Mouse (Mus musculus) CH12.LX (cell line): ENCODE results near the gene Tnfaip2. TPM values are rescaled to one million over a fixed set of nuclear protein-coding genes. Genes with fewer than 3 reads are reported as not detected.
A peak's percentile ranks its signal among the peaks of the same experiment; 100 is the strongest.

Source experiments
- DNase-seq: peaks from one replicate; pipeline ENCODE4 v3.0.0-alpha.2; 2013; ENCODE audit errors: extremely low read depth
- H3K27ac ChIP-seq: 2 replicates; pipeline ENCODE4 v1.5.1; 2012; ENCODE audit warnings: low read depth, mild to moderate bottlenecking, control low read depth, moderate library complexity; ENCODE audit not compliant: insufficient read depth
- H3K27me3 ChIP-seq: replicated peaks from 2 replicates; pipeline ENCODE3; 2012; ENCODE audit warnings: inconsistent platforms
- H3K36me3 ChIP-seq, 2 experiments: replicated peaks in 1 of 2; 2 replicates each; pipeline versions ENCODE3 to v1.6.1; 2012; ENCODE audit warnings: inconsistent platforms in 1 of 2, low read length in 1 of 2, mild to moderate bottlenecking in 1 of 2, mixed read lengths in 1 of 2, moderate library complexity in 1 of 2; ENCODE audit not compliant: control insufficient read depth in 1 of 2, insufficient read depth in 1 of 2
- H3K4me1 ChIP-seq, 2 experiments: 2 replicates each; pipeline ENCODE4 v1.6.1; 2012; ENCODE audit warnings: inconsistent platforms in 1 of 2, moderate library complexity in 1 of 2; ENCODE audit not compliant: insufficient read depth in 2 of 2, control insufficient read depth in 1 of 2
- H3K4me2 ChIP-seq: 2 replicates; pipeline ENCODE4 v1.6.1; 2012; ENCODE audit warnings: low read depth, mild to moderate bottlenecking, control low read depth; ENCODE audit not compliant: poor library complexity, insufficient read depth, severe bottlenecking
- H3K4me3 ChIP-seq, 3 experiments: fragments of 150-350 bp in 1 of 3; sonication (generic) in 1 of 3; replicated peaks in 1 of 3; 2 replicates each; pipeline versions ENCODE3 to v1.5.1; 2011 to 2012; ENCODE audit warnings: low read depth in 2 of 3, low read length in 2 of 3, mild to moderate bottlenecking in 2 of 3, moderate library complexity in 2 of 3, control low read depth in 1 of 3, improper control_type of control experiment in 1 of 3, inconsistent platforms in 1 of 3, mixed read lengths in 1 of 3; ENCODE audit not compliant: poor library complexity in 1 of 3
- H3K79me2 ChIP-seq: replicated peaks from 2 replicates; pipeline ENCODE4 v1.6.1; 2012; ENCODE audit warnings: mild to moderate bottlenecking, moderate library complexity; ENCODE audit not compliant: control insufficient read depth, poor library complexity, insufficient read depth, severe bottlenecking; ENCODE audit errors: extremely low read depth
- H3K9ac ChIP-seq: 2 replicates; pipeline ENCODE4 v1.6.1; 2012; ENCODE audit warnings: low read depth, mild to moderate bottlenecking, control low read depth, moderate library complexity; ENCODE audit not compliant: insufficient read depth
- H3K9me3 ChIP-seq: replicated peaks from 2 replicates; pipeline ENCODE3; 2012; ENCODE audit warnings: low read length, inconsistent platforms, mixed read lengths
- BHLHE40 ChIP-seq: IDR thresholded peaks from 2 replicates; pipeline ENCODE4 v1.6.1; 2011; ENCODE audit warnings: mild to moderate bottlenecking, low read depth, low read length, improper control_type of control experiment
- CTCF ChIP-seq, 2 experiments: IDR thresholded peaks in 1 of 2; conservative IDR thresholded peaks in 1 of 2; 2 replicates each; pipeline ENCODE4 v1.5.1; 2011 to 2012; ENCODE audit warnings: low read depth in 2 of 2, low read length in 2 of 2, improper control_type of control experiment in 1 of 2, inconsistent platforms in 1 of 2, mild to moderate bottlenecking in 1 of 2, moderate library complexity in 1 of 2
- ELF1 ChIP-seq: IDR thresholded peaks from 2 replicates; pipeline ENCODE4 v1.6.1; 2014; ENCODE audit warnings: low read depth, mild to moderate bottlenecking, inconsistent platforms, low read length, improper control_type of control experiment
- EP300 ChIP-seq: IDR thresholded peaks from 2 replicates; pipeline ENCODE4 v1.6.1; 2011; ENCODE audit warnings: low read length, improper control_type of control experiment
- GABPA ChIP-seq: IDR thresholded peaks from 2 replicates; pipeline ENCODE4 v1.6.1; 2012; ENCODE audit warnings: low read depth, low read length, improper control_type of control experiment, inconsistent platforms; ENCODE audit not compliant: insufficient replicate concordance
- IRF4 ChIP-seq: IDR thresholded peaks from 2 replicates; pipeline ENCODE4 v1.6.1; 2014; ENCODE audit warnings: low read depth, mild to moderate bottlenecking, inconsistent platforms, low read length, improper control_type of control experiment
- JUND ChIP-seq: conservative IDR thresholded peaks from 2 replicates; pipeline ENCODE4 v1.6.1; 2011; ENCODE audit warnings: low read depth, low read length, improper control_type of control experiment
- KAT2A ChIP-seq: IDR thresholded peaks from 2 replicates; pipeline ENCODE4 v1.6.1; 2012; ENCODE audit warnings: low read length, improper control_type of control experiment, inconsistent platforms; ENCODE audit not compliant: insufficient replicate concordance
- MAFK ChIP-seq: IDR thresholded peaks from 2 replicates; pipeline ENCODE4 v1.6.1; 2011; ENCODE audit warnings: low read length, improper control_type of control experiment; ENCODE audit not compliant: insufficient replicate concordance
- MEF2A ChIP-seq: IDR thresholded peaks from 2 replicates; pipeline ENCODE4 v1.6.1; 2014; ENCODE audit warnings: low read depth, mild to moderate bottlenecking, inconsistent platforms, low read length, improper control_type of control experiment, borderline replicate concordance
- MXI1 ChIP-seq: IDR thresholded peaks from 2 replicates; pipeline ENCODE4 v1.6.1; 2011; ENCODE audit warnings: mild to moderate bottlenecking, low read depth, low read length, improper control_type of control experiment
- POLR2A ChIP-seq: IDR thresholded peaks from 2 replicates; pipeline ENCODE4 v1.6.1; 2011; ENCODE audit warnings: low read depth, mild to moderate bottlenecking, improper control_type of control experiment, low read length
- RAD21 ChIP-seq: IDR thresholded peaks from 2 replicates; pipeline ENCODE4 v1.6.1; 2011; ENCODE audit warnings: low read depth, mild to moderate bottlenecking, low read length, improper control_type of control experiment, moderate library complexity
- RCOR1 ChIP-seq: conservative IDR thresholded peaks from 2 replicates; pipeline ENCODE4 v1.6.1; 2012; ENCODE audit warnings: low read depth, mild to moderate bottlenecking, inconsistent platforms, low read length, improper control_type of control experiment
- SIN3A ChIP-seq: IDR thresholded peaks from 2 replicates; pipeline ENCODE4 v1.6.1; 2012; ENCODE audit warnings: low read length, improper control_type of control experiment, inconsistent platforms
- TBP ChIP-seq: conservative IDR thresholded peaks from 2 replicates; pipeline ENCODE4 v1.6.1; 2011; ENCODE audit warnings: low read depth, low read length, improper control_type of control experiment
- UBTF ChIP-seq: IDR thresholded peaks from 2 replicates; pipeline ENCODE4 v1.6.1; 2012; ENCODE audit warnings: low read depth, mild to moderate bottlenecking, inconsistent platforms, low read length, improper control_type of control experiment, moderate library complexity
- USF1 ChIP-seq: IDR thresholded peaks from 2 replicates; pipeline ENCODE4 v1.6.1; 2014; ENCODE audit warnings: low read depth, mild to moderate bottlenecking, inconsistent platforms, low read length, improper control_type of control experiment
- USF2 ChIP-seq: conservative IDR thresholded peaks from 2 replicates; pipeline ENCODE4 v1.6.1; 2011; ENCODE audit warnings: low read depth, low read length, improper control_type of control experiment
- ZC3H11A ChIP-seq: IDR thresholded peaks from 2 replicates; pipeline ENCODE4 v1.6.1; 2012; ENCODE audit warnings: low read depth, mild to moderate bottlenecking, inconsistent platforms, low read length, improper control_type of control experiment
- ZKSCAN1 ChIP-seq: IDR thresholded peaks from 2 replicates; pipeline ENCODE4 v1.6.1; 2012; ENCODE audit warnings: low read depth, inconsistent platforms, low read length, improper control_type of control experiment, borderline replicate concordance
- ZMIZ1 ChIP-seq: IDR thresholded peaks from 2 replicates; pipeline ENCODE4 v1.6.1; 2012; ENCODE audit warnings: low read depth, mild to moderate bottlenecking, inconsistent platforms, low read length, improper control_type of control experiment
- ZNF384 ChIP-seq: IDR thresholded peaks from 2 replicates; pipeline ENCODE4 v1.6.1; 2012; ENCODE audit warnings: low read depth, low read length, improper control_type of control experiment, inconsistent platforms
- dilution Hi-C: fragments of 300-500 bp; cut with MboI; formaldehyde crosslinking; loops from 2 replicates; pipeline ENCODE4 v1.14.3; 2020; ENCODE audit warnings: low sequenced_read_pairs; ENCODE audit not compliant: extremely low pct_unique_long_range_greater_than_20kb, extremely low pct_ligation_motif_present
- in situ Hi-C: fragments of 300-500 bp; cut with MboI; formaldehyde crosslinking; loops from 3 replicates; pipeline ENCODE4 v1.14.3; 2019; ENCODE audit warnings: low sequenced_read_pairs, low pct_ligation_motif_present, low pct_unique_long_range_greater_than_20kb, mixed read lengths
- polyA plus RNA-seq: library from polyadenylated mRNA; unstranded; fragments of >175 nt; gene quantifications from 2 replicates; pipeline ENCODE4 v1.2.1, GENCODE M21; 2012; ENCODE audit warnings: low read depth; ENCODE audit not compliant: insufficient read length
- total RNA-seq, 2 experiments: library from RNA; depleted of rRNA; stranded (reverse); fragments of 300-350 nt in 1 of 2; fragments of >200 nt in 1 of 2; gene quantifications; 2 replicates each; pipeline ENCODE4 v1.2.3; 2012 to 2014

Gene Tnfaip2
- total and polyA plus RNA-seq, 3 experiments, result 0.93 to 2.5 (median 1.4) TPM

DNA sequence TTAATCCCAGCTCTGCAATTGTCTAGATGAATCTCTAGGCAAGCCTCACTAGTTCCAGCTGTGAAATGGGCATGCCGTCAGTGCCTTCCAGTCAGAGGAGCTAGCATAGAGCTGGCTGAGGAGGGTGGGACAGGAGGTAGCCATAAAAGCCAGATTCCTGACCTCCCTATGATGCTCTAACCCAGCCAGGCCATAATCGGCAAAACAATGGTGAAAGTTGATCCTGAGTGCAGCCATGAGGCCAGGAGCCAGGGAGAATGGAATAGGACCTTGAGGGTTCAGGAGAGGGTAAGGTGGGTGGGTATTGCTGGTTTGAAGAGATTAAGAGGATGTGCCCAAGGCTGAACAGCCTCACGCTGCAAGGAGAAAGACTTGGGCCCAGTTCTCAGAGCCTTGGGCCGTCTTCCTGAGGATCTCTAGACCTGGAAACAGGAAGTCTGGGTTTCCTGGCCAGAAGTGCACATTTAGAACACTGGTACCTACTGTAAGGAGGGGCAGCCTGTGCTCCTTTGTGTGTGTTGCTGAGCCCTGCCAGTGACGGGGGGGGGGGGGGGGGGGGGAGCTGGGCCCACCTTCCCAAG is 9.4 kb upstream of the Tnfaip2 start:
- Histone ChIP-seq H3K9me3 (peaks cover 8% of the 10 kb centered on the region), H3K79me2 (no peaks in the 10 kb centered on the region), H3K4me2 (no peak overlapping the region), H3K27ac (no peak overlapping the region), H3K9ac (no peak overlapping the region), H3K4me1 (peaks cover 37 to 79% of the 10 kb centered on the region in 2 experiments), H3K27me3 (peaks cover 41% of the 10 kb centered on the region), H3K4me3 (no peak overlapping the region), H3K36me3 (no peaks in the 10 kb centered on the region)
- no peak for TF ChIP-seq GABPA
- no peak for TF ChIP-seq EP300
- TF ChIP-seq BHLHE40, result no peak
- DNase-seq, result no peak
- in situ Hi-C loops (no loop called here), dilution Hi-C loops (no loop called here)

DNA sequence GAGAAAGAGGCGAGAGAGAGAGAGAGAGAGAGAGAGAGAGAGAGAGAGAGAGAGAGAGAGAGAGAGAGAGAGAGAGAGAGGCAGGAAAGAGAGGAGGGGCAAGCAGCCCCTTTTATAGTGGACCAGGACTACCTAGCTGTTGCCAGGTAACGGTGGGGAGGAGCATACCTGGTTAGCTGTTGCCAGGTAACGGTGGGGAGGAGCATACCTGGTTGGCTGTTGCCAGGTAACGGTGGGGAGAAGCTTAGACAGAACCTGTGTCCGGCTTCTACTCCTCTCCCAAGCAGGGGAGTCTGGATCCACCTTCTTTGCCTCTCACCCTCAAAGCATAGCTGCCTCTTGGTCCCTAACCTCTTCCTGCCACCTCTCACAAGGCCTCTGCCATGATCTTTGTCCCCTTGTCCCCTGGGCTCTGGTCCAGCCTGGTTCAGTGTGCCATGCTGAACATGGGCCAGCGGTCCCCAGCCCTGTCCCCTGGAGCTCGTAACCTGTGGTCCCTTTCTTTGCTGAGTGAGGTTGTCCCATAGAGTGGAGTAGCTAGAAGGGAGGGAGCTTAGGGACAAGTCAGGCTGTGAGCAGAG is 8.0 kb upstream of the Tnfaip2 start:
- Histone ChIP-seq H3K27ac (no peak overlapping the region), H3K27me3 (peaks cover 34% of the 10 kb centered on the region), H3K36me3 (no peaks in the 10 kb centered on the region), H3K4me2 (no peak overlapping the region), H3K4me3 (no peak overlapping the region)
- dilution Hi-C loops (no loop called here), in situ Hi-C loops (no loop called here)
- TF ChIP-seq UBTF (no peak), RAD21 (no peak), ELF1 (no peak)
- TF ChIP-seq, all 38 proteins: peak for 0
- Histone ChIP-seq H3K9ac (no peak overlapping the region), H3K4me1 (peaks cover 37 to 75% of the 10 kb centered on the region in 2 experiments), H3K9me3 (no peaks in the 10 kb centered on the region), H3K79me2 (no peaks in the 10 kb centered on the region)
- no peak for DNase-seq

DNA sequence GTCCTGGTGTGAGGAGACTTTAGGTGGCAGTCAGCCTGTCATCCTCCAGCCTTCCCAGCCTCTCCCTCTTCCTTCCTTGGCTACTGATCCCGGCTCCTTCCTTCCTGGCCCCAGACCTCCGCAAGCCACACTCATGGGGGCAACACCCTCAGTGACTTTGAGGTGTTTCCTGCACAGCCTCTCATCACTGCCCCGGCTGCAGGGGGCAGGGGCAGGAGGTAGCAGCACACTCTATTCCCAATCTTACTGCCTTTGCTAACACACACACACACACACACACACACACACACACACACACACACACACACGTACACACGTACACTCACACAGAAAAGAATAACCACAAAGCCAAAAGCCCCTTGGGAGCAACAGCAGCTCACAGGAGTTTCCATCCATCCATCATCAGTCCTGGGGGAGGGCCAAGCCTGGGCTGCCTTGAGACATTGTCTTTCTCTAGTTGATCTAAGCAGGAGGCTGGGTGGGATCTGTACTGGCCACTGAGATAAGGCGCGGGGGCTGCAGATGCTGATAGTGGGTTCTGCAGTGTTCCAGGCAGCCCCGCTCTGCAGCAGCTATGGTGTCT is 7.4 kb upstream of the Tnfaip2 start:
- no peak overlapping the region for H3K4me2 ChIP-seq
- peaks cover under 1% of the 10 kb centered on the region for H3K9me3 ChIP-seq
- no peaks in the 10 kb centered on the region for H3K36me3 ChIP-seq
- peaks cover 31% of the 10 kb centered on the region for H3K27me3 ChIP-seq
- dilution Hi-C loops (no loop called here), in situ Hi-C loops (no loop called here)
- no peaks in the 10 kb centered on the region for H3K79me2 ChIP-seq
- peak overlapping the region in 1 of 3 experiments; percentile 27 for H3K4me3 ChIP-seq
- peak; percentile 83 for DNase-seq
- H3K9ac ChIP-seq, result no peak overlapping the region
- peaks cover 37 to 69% of the 10 kb centered on the region in 2 experiments for H3K4me1 ChIP-seq
- no peak overlapping the region for H3K27ac ChIP-seq
- TF ChIP-seq MAFK, result no peak
- TF ChIP-seq KAT2A, result 0 out of 2 replicates have a peak, but pooled peaks have one; percentile 52
- no peak for TF ChIP-seq RAD21
- no peak for TF ChIP-seq ZMIZ1
- TF ChIP-seq POLR2A, result no peak
- TF ChIP-seq MEF2A, result peak; percentile 75; the same call in 1 of the 2 replicates
- no peak for TF ChIP-seq MXI1
- TF ChIP-seq TBP, result no peak
- TF ChIP-seq USF1, result no peak
- TF ChIP-seq JUND, result no peak
- TF ChIP-seq RCOR1, result 0 out of 2 replicates have a peak, but pooled peaks have one; percentile 57
- TF ChIP-seq SIN3A, result no peak
- TF ChIP-seq ELF1, result no peak
- TF ChIP-seq GABPA, result no peak
- peak; percentile 72 for TF ChIP-seq BHLHE40
- TF ChIP-seq USF2, result no peak
- TF ChIP-seq ZC3H11A, result no peak
- TF ChIP-seq IRF4, result peak; percentile 72
- TF ChIP-seq ZKSCAN1, result no peak
- no peak for TF ChIP-seq CTCF (conservative IDR thresholded peaks at IDR 0.05 in 1 of 2, IDR thresholded peaks at IDR 0.05 in 1 of 2; ENCODE audit: low read depth in 2 of 2, low read length in 2 of 2)
- no peak for TF ChIP-seq ZNF384
- peak; percentile 81 for TF ChIP-seq EP300
